Mouse (Mus musculus) MEL (cell line): ENCODE measurements at regions not wholly inside any gene's neighbourhood (a gene's known extent, or its start where the extent isn't known, plus 50 kb on each side); places are given as distances from the start of the nearest gene placed in this dataset.

Experiments
- DNase-seq: peaks from one replicate; pipeline ENCODE4 v3.0.0; 2011; ENCODE audit warnings: low read depth, low spot score
- H3K27ac ChIP-seq: 2 replicates; pipeline ENCODE4 v1.5.1; 2012; ENCODE audit warnings: low read depth, mild to moderate bottlenecking, control low read depth, low read length, moderate library complexity; ENCODE audit not compliant: control insufficient read depth
- H3K27me3 ChIP-seq, 2 experiments: fragments of 150-350 bp in 1 of 2; sonication (generic) in 1 of 2; 2 replicates each; pipeline ENCODE4 v1.6.1; 2012; ENCODE audit warnings: low read length in 2 of 2, mild to moderate bottlenecking in 2 of 2, improper control_type of control experiment in 1 of 2, moderate library complexity in 1 of 2; ENCODE audit not compliant: insufficient read depth in 2 of 2, control insufficient read depth in 1 of 2
- H3K36me3 ChIP-seq, 2 experiments: 2 replicates each; pipeline ENCODE4 v1.6.1; 2012 to 2014; ENCODE audit warnings: low read length in 2 of 2, improper control_type of control experiment in 1 of 2, inconsistent platforms in 1 of 2, mild to moderate bottlenecking in 1 of 2; ENCODE audit not compliant: insufficient read depth in 2 of 2, control insufficient read depth in 1 of 2
- H3K4me1 ChIP-seq, 2 experiments: fragments of 150-350 bp in 1 of 2; sonication (generic) in 1 of 2; 2 replicates each; pipeline ENCODE4 v1.6.1; 2012; ENCODE audit warnings: low read length in 2 of 2, improper control_type of control experiment in 1 of 2, mild to moderate bottlenecking in 1 of 2; ENCODE audit not compliant: insufficient read depth in 2 of 2, control insufficient read depth in 1 of 2
- H3K4me3 ChIP-seq, 2 experiments: fragments of 150-350 bp in 1 of 2; sonication (generic) in 1 of 2; 2 replicates each; pipeline ENCODE4 v1.5.1; 2012; ENCODE audit warnings: low read depth in 2 of 2, low read length in 2 of 2, mild to moderate bottlenecking in 2 of 2, moderate library complexity in 2 of 2, control low read depth in 1 of 2, improper control_type of control experiment in 1 of 2; ENCODE audit not compliant: control insufficient read depth in 1 of 2, insufficient read depth in 1 of 2
- H3K79me2 ChIP-seq: 2 replicates; pipeline ENCODE4 v1.6.1; 2012; ENCODE audit warnings: mild to moderate bottlenecking, low read length, moderate library complexity; ENCODE audit not compliant: control insufficient read depth, poor library complexity, insufficient read depth
- H3K9ac ChIP-seq: 2 replicates; pipeline ENCODE4 v1.6.1; 2012; ENCODE audit warnings: low read depth, mild to moderate bottlenecking, control low read depth, low read length, moderate library complexity; ENCODE audit not compliant: control insufficient read depth, poor library complexity, severe bottlenecking
- H3K9me3 ChIP-seq: fragments of 150-350 bp; sonication (generic); replicated peaks from 2 replicates; pipeline ENCODE4 v1.6.1; 2012; ENCODE audit warnings: mild to moderate bottlenecking, low read length, improper control_type of control experiment, moderate library complexity; ENCODE audit not compliant: insufficient read depth
- CHD2 ChIP-seq: IDR thresholded peaks from 2 replicates; pipeline ENCODE4 v1.6.1; 2011; ENCODE audit warnings: low read length, improper control_type of control experiment
- ELF1 ChIP-seq: IDR thresholded peaks from 2 replicates; pipeline ENCODE4 v1.6.1; 2014; ENCODE audit warnings: low read depth, mild to moderate bottlenecking, inconsistent platforms, low read length, improper control_type of control experiment, moderate library complexity
- ETS1 ChIP-seq: IDR thresholded peaks from 2 replicates; pipeline ENCODE4 v1.6.1; 2012; ENCODE audit warnings: low read depth, mild to moderate bottlenecking, inconsistent platforms, low read length, improper control_type of control experiment, moderate library complexity
- GABPA ChIP-seq: IDR thresholded peaks from 2 replicates; pipeline ENCODE4 v1.6.1; 2012; ENCODE audit warnings: low read depth, mild to moderate bottlenecking, inconsistent platforms, low read length, improper control_type of control experiment, moderate library complexity
- GATA1 ChIP-seq: IDR thresholded peaks from 2 replicates; pipeline ENCODE4 v1.6.1; 2011; ENCODE audit warnings: low read depth, low read length, improper control_type of control experiment
- JUND ChIP-seq: IDR thresholded peaks from 2 replicates; pipeline ENCODE4 v1.6.1; 2011; ENCODE audit warnings: low read depth, mild to moderate bottlenecking, improper control_type of control experiment, low read length
- KAT2A ChIP-seq: conservative IDR thresholded peaks from 2 replicates; pipeline ENCODE4 v1.6.1; 2012; ENCODE audit warnings: low read depth, low read length, improper control_type of control experiment, inconsistent platforms
- MAFK ChIP-seq: IDR thresholded peaks from 2 replicates; pipeline ENCODE4 v1.6.1; 2011; ENCODE audit warnings: low read depth, mild to moderate bottlenecking, low read length, improper control_type of control experiment, borderline replicate concordance
- MAX ChIP-seq: IDR thresholded peaks from 2 replicates; pipeline ENCODE4 v1.6.1; 2011; ENCODE audit warnings: low read length, improper control_type of control experiment
- MAZ ChIP-seq: IDR thresholded peaks from 2 replicates; pipeline ENCODE4 v1.6.1; 2012; ENCODE audit warnings: low read depth, mild to moderate bottlenecking, inconsistent platforms, low read length, improper control_type of control experiment
- MEF2A ChIP-seq: IDR thresholded peaks from 2 replicates; pipeline ENCODE4 v1.6.1; 2014; ENCODE audit warnings: low read depth, mild to moderate bottlenecking, inconsistent platforms, low read length, improper control_type of control experiment; ENCODE audit not compliant: poor library complexity, insufficient replicate concordance, severe bottlenecking; ENCODE audit errors: extremely low read depth
- MXI1 ChIP-seq: IDR thresholded peaks from 2 replicates; pipeline ENCODE4 v1.6.1; 2011; ENCODE audit warnings: mild to moderate bottlenecking, low read depth, low read length, improper control_type of control experiment
- MYB ChIP-seq: IDR thresholded peaks from 2 replicates; pipeline ENCODE4 v1.6.1; 2011; ENCODE audit warnings: mild to moderate bottlenecking, low read depth, low read length, improper control_type of control experiment
- MYC ChIP-seq: IDR thresholded peaks from 2 replicates; pipeline ENCODE4 v1.6.1; 2011; ENCODE audit warnings: low read depth, mild to moderate bottlenecking, low read length, improper control_type of control experiment, moderate library complexity
- NRF1 ChIP-seq: IDR thresholded peaks from 2 replicates; pipeline ENCODE4 v1.6.1; 2014; ENCODE audit warnings: low read depth, mild to moderate bottlenecking, inconsistent platforms, low read length, improper control_type of control experiment, moderate library complexity; ENCODE audit not compliant: poor library complexity, insufficient read depth, severe bottlenecking
- POLR2A ChIP-seq, 2 experiments: IDR thresholded peaks; 2 replicates each; pipeline ENCODE4 v1.6.1; 2011 to 2012; ENCODE audit warnings: low read length in 2 of 2, mild to moderate bottlenecking in 2 of 2, control low read depth in 1 of 2, improper control_type of control experiment in 1 of 2, low read depth in 1 of 2, moderate library complexity in 1 of 2; ENCODE audit not compliant: control insufficient read depth in 1 of 2, insufficient read depth in 1 of 2, poor library complexity in 1 of 2
- RCOR1 ChIP-seq: IDR thresholded peaks from 2 replicates; pipeline ENCODE4 v1.6.1; 2012; ENCODE audit warnings: low read depth, mild to moderate bottlenecking, inconsistent platforms, low read length, improper control_type of control experiment
- SIN3A ChIP-seq: IDR thresholded peaks from 2 replicates; pipeline ENCODE4 v1.6.1; 2012; ENCODE audit warnings: low read length, improper control_type of control experiment, inconsistent platforms
- TAL1 ChIP-seq: IDR thresholded peaks from 2 replicates; pipeline ENCODE4 v1.6.1; 2012; ENCODE audit warnings: mild to moderate bottlenecking, inconsistent platforms, low read length, moderate library complexity, mixed read lengths
- TBP ChIP-seq: IDR thresholded peaks from 2 replicates; pipeline ENCODE4 v1.8.0; 2011; ENCODE audit warnings: low read depth, low read length, improper control_type of control experiment
- TCF12 ChIP-seq: IDR thresholded peaks from 2 replicates; pipeline ENCODE4 v1.6.1; 2014; ENCODE audit warnings: low read depth, mild to moderate bottlenecking, inconsistent platforms, low read length, improper control_type of control experiment, moderate library complexity
- UBTF ChIP-seq: IDR thresholded peaks from 2 replicates; pipeline ENCODE4 v1.6.1; 2012; ENCODE audit warnings: low read depth, mild to moderate bottlenecking, inconsistent platforms, low read length, improper control_type of control experiment, moderate library complexity, borderline replicate concordance; ENCODE audit not compliant: insufficient read depth
- USF2 ChIP-seq, 2 experiments: IDR thresholded peaks; 2 replicates each; pipeline ENCODE4 v1.6.1; 2011 to 2012; ENCODE audit warnings: improper control_type of control experiment in 2 of 2, low read length in 2 of 2, borderline replicate concordance in 1 of 2, inconsistent platforms in 1 of 2, low read depth in 1 of 2, mild to moderate bottlenecking in 1 of 2; ENCODE audit not compliant: insufficient read depth in 1 of 2
- ZC3H11A ChIP-seq: IDR thresholded peaks from 2 replicates; pipeline ENCODE4 v1.6.1; 2012; ENCODE audit warnings: low read depth, mild to moderate bottlenecking, inconsistent platforms, low read length, improper control_type of control experiment
- ZNF384 ChIP-seq: IDR thresholded peaks from 2 replicates; pipeline ENCODE4 v1.6.1; 2012; ENCODE audit warnings: low read depth, mild to moderate bottlenecking, inconsistent platforms, low read length, improper control_type of control experiment

GRCm38 (mm10) chr14:102248023-102248422, 518.3 kb downstream of the Lmo7 start:
- no peak for TF ChIP-seq ETS1
- TF ChIP-seq ZNF384: no peak
- TF ChIP-seq MAFK: no peak
- no peak for TF ChIP-seq TAL1
- no peak for TF ChIP-seq USF2 (IDR thresholded peaks at IDR 0.05; ENCODE audit: borderline replicate concordance in 1 of 2, insufficient read depth in 1 of 2, low read depth in 1 of 2, low read length in 2 of 2)
- no peak for TF ChIP-seq NRF1
- TF ChIP-seq UBTF: no peak
- TF ChIP-seq GATA1: no peak
- no peak for TF ChIP-seq TBP
- TF ChIP-seq GABPA: no peak
- TF ChIP-seq JUND: no peak
- no peaks in the 10 kb centered on the region for H3K79me2 ChIP-seq

GRCm38 (mm10) chr14:102243806-102244536, 514.2 kb downstream of the Lmo7 start:
- Histone ChIP-seq H3K4me3 (no peak overlapping the region), H3K36me3 (no peaks in the 10 kb centered on the region), H3K9me3 (no peaks in the 10 kb centered on the region), H3K27me3 (no peaks in the 10 kb centered on the region), H3K27ac (no peak overlapping the region), H3K9ac (no peak overlapping the region), H3K4me1 (no peaks in the 10 kb centered on the region), H3K79me2 (no peaks in the 10 kb centered on the region)
- no peak for DNase-seq
- TF ChIP-seq RCOR1 (no peak), MAX (no peak), GATA1 (no peak), TCF12 (no peak), MAZ (no peak), NRF1 (no peak), POLR2A (IDR thresholded peaks at IDR 0.05; ENCODE audit: control insufficient read depth in 1 of 2, insufficient read depth in 1 of 2, low read depth in 1 of 2, low read length in 2 of 2, poor library complexity in 1 of 2) (no peak), SIN3A (no peak), MYC (no peak), KAT2A (no peak), MXI1 (no peak), ELF1 (no peak), TAL1 (no peak), MEF2A (no peak), ZNF384 (no peak), MYB (no peak), CHD2 (no peak), ZC3H11A (no peak)

More at GRCm38 (mm10) chr14:102248023-102248422, 518.3 kb downstream of the Lmo7 start:
- Histone ChIP-seq H3K27ac (no peak overlapping the region), H3K27me3 (no peaks in the 10 kb centered on the region), H3K4me3 (no peak overlapping the region), H3K4me1 (no peaks in the 10 kb centered on the region), H3K9ac (no peak overlapping the region), H3K36me3 (no peaks in the 10 kb centered on the region), H3K9me3 (no peaks in the 10 kb centered on the region)
- DNase-seq: no peak
